Mouse (Mus musculus) bone marrow macrophage, adult 2 months (primary cell): ENCODE measurements around the gene Foxk1.

Experiments used
- CTCF ChIP-seq: IDR thresholded peaks from 2 replicates; pipeline ENCODE4 v1.5.1; 2012; ENCODE audit warnings: low read depth, mild to moderate bottlenecking, low read length, moderate library complexity
- POLR2A ChIP-seq: IDR thresholded peaks from 2 replicates; pipeline ENCODE4 v1.6.1; 2012; ENCODE audit warnings: mild to moderate bottlenecking, low read depth, low read length, borderline replicate concordance

- TF ChIP-seq CTCF (no peak), POLR2A (no peak)
Observed at GRCm38 (mm10) chr5:142400181-142400883, 965 bp upstream of the Foxk1 start.
